Mouse (Mus musculus): ENCODE results near the gene Ccdc88c.

- TF ChIP-seq CTCF (IDR thresholded peaks at IDR 0.05; ENCODE audit: low read depth): no peak
- no peak for TF ChIP-seq EP300 (optimal IDR thresholded peaks at IDR 0.05)
These were observed 79.7 kb downstream of the Ccdc88c start for GRCm38 (mm10) chr12:100949146-100949545.

All from stomach, postnatal 0 days (tissue).